Comparison of ENCODE assay signal across 13 mouse cellular contexts in the genomic region with DNA sequence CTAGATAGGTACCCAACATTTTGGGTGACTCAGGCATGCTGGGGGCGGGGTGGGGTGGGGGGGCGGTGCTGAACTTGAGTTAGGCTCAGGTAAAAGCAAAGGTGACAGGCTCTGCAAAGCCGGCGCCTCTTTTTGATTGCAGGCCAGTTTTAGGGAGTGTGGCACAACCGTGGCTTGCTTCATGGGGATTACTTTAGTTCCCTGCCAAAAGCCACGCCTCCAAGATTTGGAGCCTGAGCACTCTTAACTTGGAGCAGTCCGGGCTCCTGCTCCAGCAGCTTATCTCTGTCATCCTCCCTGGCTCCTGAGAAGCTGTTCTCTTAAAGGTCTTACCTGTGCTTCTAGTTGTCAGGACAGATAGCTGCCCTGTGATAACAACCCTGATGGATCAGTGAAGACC.
"Had no signal": no experiment of that assay in that cellular context is flagged by ENCODE, and none has a peak within 500 bp of the region (broad histone marks: within the 10 kb centered on the region; RNA-seq: fewer than 3 reads in every experiment).

No protein-coding gene starts in this region.

- H3K27ac ChIP-seq: kidney, embryonic 15.5 days; limb, embryonic 13.5 days; liver, embryonic 15.5 days; macrophage; midbrain, embryonic 12.5 days; neural tube, embryonic 13.5 days had no signal

- DNase-seq: kidney, postnatal 14 days; left cerebral cortex, postnatal 4 days; lung, embryonic 14.5 days; lung, postnatal 14 days; right cerebral cortex, postnatal 14 days; thymus, postnatal 36 days had no signal

- H3K4me3 ChIP-seq: kidney, embryonic 15.5 days; limb, embryonic 13.5 days; liver, embryonic 15.5 days; midbrain, embryonic 12.5 days; neural tube, embryonic 13.5 days had no signal

- H3K27me3 ChIP-seq: kidney, embryonic 15.5 days; limb, embryonic 13.5 days; liver, embryonic 15.5 days; midbrain, embryonic 12.5 days; neural tube, embryonic 13.5 days had no signal

- H3K4me2 ChIP-seq: kidney, embryonic 15.5 days; limb, embryonic 13.5 days; liver, embryonic 15.5 days; lung, embryonic 14.5 days; midbrain, embryonic 12.5 days; neural tube, embryonic 13.5 days had no signal

- H3K4me1 ChIP-seq: limb, embryonic 13.5 days; liver, embryonic 15.5 days; neural tube, embryonic 13.5 days had no signal

- ATAC-seq: midbrain, embryonic 16.5 days had no signal

- H3K9me3 ChIP-seq: kidney, embryonic 15.5 days; limb, embryonic 13.5 days; liver, embryonic 15.5 days; midbrain, embryonic 12.5 days; neural tube, embryonic 13.5 days had no signal

- H3K36me3 ChIP-seq: liver, embryonic 15.5 days; midbrain, embryonic 12.5 days; neural tube, embryonic 13.5 days had no signal

- H3K9ac ChIP-seq: kidney, embryonic 15.5 days; limb, embryonic 13.5 days; liver, embryonic 15.5 days; lung, embryonic 14.5 days; midbrain, embryonic 12.5 days; neural tube, embryonic 13.5 days had no signal
